Mouse (Mus musculus): ENCODE results near the gene Cdk9. TPM values are rescaled to one million over a fixed set of nuclear protein-coding genes. Genes with fewer than 3 reads are reported as not detected.

Cdk9 gene
- polyA plus RNA-seq, 2 experiments = 36.5 to 60.7 TPM

- DNase-seq (ENCODE audit: low read depth in 3 of 3, low spot score in 3 of 3) (no peak), ATAC-seq (ENCODE audit: insufficient read depth) (peak; percentile 14; the same call in 1 of the 2 replicates)
- 46% methylated on average over 7 of the region's 7 CpGs for WGBS (ENCODE audit: insufficient replicate concordance)
- H3K4me2 ChIP-seq (ENCODE audit: low read depth) = no peak overlapping the region
- H3K9ac ChIP-seq (replicated peaks) = no peak overlapping the region
- no peak overlapping the region for H3K4me3 ChIP-seq (ENCODE audit: insufficient read depth in 1 of 2, low read depth in 2 of 2, low read length in 2 of 2)
- TF ChIP-seq CTCF (IDR thresholded peaks at IDR 0.05; ENCODE audit: low read depth) = no peak
- TF ChIP-seq EP300 (IDR thresholded peaks at IDR 0.05; ENCODE audit: low read depth) = no peak
- no peak overlapping the region for H3K27ac ChIP-seq
- no peaks in the 10 kb centered on the region for H3K27me3 ChIP-seq (ENCODE audit: control insufficient read depth, insufficient read depth, low read length)
- H3K9me3 ChIP-seq (ENCODE audit: control insufficient read depth, low read length) = no peaks in the 10 kb centered on the region
- 0 out of 4 replicates have a peak, but pooled peaks cover 0 to 4% of the 10 kb centered on the region in 2 experiments for H3K4me1 ChIP-seq (replicated peaks; ENCODE audit: control insufficient read depth in 2 of 2, insufficient read depth in 2 of 2, low read length in 1 of 2)
- H3K36me3 ChIP-seq (replicated peaks; ENCODE audit: control insufficient read depth, insufficient read depth, low read depth) = no peaks in the 10 kb centered on the region
Observed at GRCm38 (mm10) chr2:32728463-32728862, 15.6 kb upstream of the Cdk9 start.

- TF ChIP-seq CTCF (IDR thresholded peaks at IDR 0.05; ENCODE audit: low read depth) (no peak), EP300 (IDR thresholded peaks at IDR 0.05; ENCODE audit: low read depth) (no peak)
- Histone ChIP-seq H3K9me3 (ENCODE audit: control insufficient read depth, low read length) (no peaks in the 10 kb centered on the region), H3K27ac (no peak overlapping the region), H3K27me3 (ENCODE audit: control insufficient read depth, insufficient read depth, low read length) (no peaks in the 10 kb centered on the region), H3K4me2 (ENCODE audit: low read depth) (peak overlapping the region; percentile 54), H3K9ac (replicated peaks) (no peak overlapping the region), H3K4me3 (ENCODE audit: insufficient read depth in 1 of 2, low read depth in 2 of 2, low read length in 2 of 2) (peak overlapping the region; percentile 29 to 39; a peak in 3 of 4 replicates), H3K36me3 (replicated peaks; ENCODE audit: control insufficient read depth, insufficient read depth, low read depth) (no peaks in the 10 kb centered on the region), H3K4me1 (replicated peaks; ENCODE audit: control insufficient read depth in 2 of 2, insufficient read depth in 2 of 2, low read length in 1 of 2) (peaks cover 0 to 4% of the 10 kb centered on the region in 2 experiments; a peak in 1 of 4 replicates)
- ATAC-seq (ENCODE audit: insufficient read depth) = peak; percentile 88
- DNase-seq (ENCODE audit: low read depth in 3 of 3, low spot score in 3 of 3) = peak; percentile 69 to 77 (median 73)
- 6% methylated on average over 16 of the region's 16 CpGs for WGBS (ENCODE audit: insufficient replicate concordance)
Observed at GRCm38 (mm10) chr2:32727435-32727834, 14.6 kb upstream of the Cdk9 start.

GRCm38 (mm10) chr2:32724832-32725790 is 12.2 kb upstream of the Cdk9 start:
- ATAC-seq (ENCODE audit: insufficient read depth) (no peak), DNase-seq (ENCODE audit: low read depth in 3 of 3, low spot score in 3 of 3) (no peak)
- Histone ChIP-seq H3K9me3 (ENCODE audit: control insufficient read depth, low read length) (no peaks in the 10 kb centered on the region), H3K27me3 (ENCODE audit: control insufficient read depth, insufficient read depth, low read length) (no peaks in the 10 kb centered on the region), H3K27ac (no peak overlapping the region), H3K9ac (replicated peaks) (no peak overlapping the region), H3K4me2 (ENCODE audit: low read depth) (no peak overlapping the region), H3K4me1 (replicated peaks; ENCODE audit: control insufficient read depth in 2 of 2, insufficient read depth in 2 of 2, low read length in 1 of 2) (peaks cover 0 to 8% of the 10 kb centered on the region in 2 experiments; a peak in 3 of 4 replicates), H3K4me3 (ENCODE audit: insufficient read depth in 1 of 2, low read depth in 2 of 2, low read length in 2 of 2) (no peak overlapping the region), H3K36me3 (replicated peaks; ENCODE audit: control insufficient read depth, insufficient read depth, low read depth) (no peaks in the 10 kb centered on the region)
- WGBS (ENCODE audit: insufficient replicate concordance) = 72% methylated on average over 16 of the region's 16 CpGs
- TF ChIP-seq CTCF (IDR thresholded peaks at IDR 0.05; ENCODE audit: low read depth) (no peak), EP300 (IDR thresholded peaks at IDR 0.05; ENCODE audit: low read depth) (no peak)

GRCm38 (mm10) chr2:32724149-32724548 is 11.3 kb upstream of the Cdk9 start:
- 65% methylated on average over 4 of the region's 4 CpGs for WGBS (ENCODE audit: insufficient replicate concordance)
- no peaks in the 10 kb centered on the region for H3K36me3 ChIP-seq (replicated peaks; ENCODE audit: control insufficient read depth, insufficient read depth, low read depth)
- TF ChIP-seq EP300 (IDR thresholded peaks at IDR 0.05; ENCODE audit: low read depth) (no peak), CTCF (IDR thresholded peaks at IDR 0.05; ENCODE audit: low read depth) (no peak)
- H3K27me3 ChIP-seq (ENCODE audit: control insufficient read depth, insufficient read depth, low read length) = no peaks in the 10 kb centered on the region
- H3K4me3 ChIP-seq (ENCODE audit: insufficient read depth in 1 of 2, low read depth in 2 of 2, low read length in 2 of 2) = no peak overlapping the region
- no peak overlapping the region for H3K27ac ChIP-seq
- peaks cover 0 to 8% of the 10 kb centered on the region in 2 experiments; a peak in 3 of 4 replicates for H3K4me1 ChIP-seq (replicated peaks; ENCODE audit: control insufficient read depth in 2 of 2, insufficient read depth in 2 of 2, low read length in 1 of 2)
- H3K9ac ChIP-seq (replicated peaks) = no peak overlapping the region
- H3K9me3 ChIP-seq (ENCODE audit: control insufficient read depth, low read length) = no peaks in the 10 kb centered on the region
- ATAC-seq (ENCODE audit: insufficient read depth) (no peak), DNase-seq (ENCODE audit: low read depth in 3 of 3, low spot score in 3 of 3) (no peak)
- no peak overlapping the region for H3K4me2 ChIP-seq (ENCODE audit: low read depth)

DNA sequence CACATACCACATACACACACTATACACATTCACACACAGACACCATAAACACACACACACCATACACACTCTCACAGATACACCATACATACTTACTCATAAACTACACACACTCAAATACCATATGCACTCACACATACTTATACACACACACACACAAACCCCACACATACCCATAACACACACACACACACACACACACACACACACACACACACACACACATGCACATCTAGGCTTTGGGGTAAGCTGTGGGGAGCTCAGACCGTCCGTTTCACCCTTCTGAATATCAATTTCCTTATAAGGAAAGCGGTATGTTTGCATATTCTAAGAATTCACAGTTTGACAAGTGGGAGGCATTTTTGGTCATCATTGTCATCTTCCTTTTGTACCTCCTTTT is 9.7 kb upstream of the Cdk9 start:
- no peak overlapping the region for H3K27ac ChIP-seq
- no peak for TF ChIP-seq CTCF (IDR thresholded peaks at IDR 0.05; ENCODE audit: low read depth)
- no peak for TF ChIP-seq EP300 (IDR thresholded peaks at IDR 0.05; ENCODE audit: low read depth)
- no peaks in the 10 kb centered on the region for H3K36me3 ChIP-seq (replicated peaks; ENCODE audit: control insufficient read depth, insufficient read depth, low read depth)
- H3K9ac ChIP-seq (replicated peaks) = no peak overlapping the region
- ATAC-seq (ENCODE audit: insufficient read depth) (no peak), DNase-seq (ENCODE audit: low read depth in 3 of 3, low spot score in 3 of 3) (no peak)
- H3K27me3 ChIP-seq (ENCODE audit: control insufficient read depth, insufficient read depth, low read length) = no peaks in the 10 kb centered on the region
- no peaks in the 10 kb centered on the region for H3K9me3 ChIP-seq (ENCODE audit: control insufficient read depth, low read length)
- no peak overlapping the region for H3K4me2 ChIP-seq (ENCODE audit: low read depth)
- H3K4me3 ChIP-seq (ENCODE audit: insufficient read depth in 1 of 2, low read depth in 2 of 2, low read length in 2 of 2) = no peak overlapping the region
- 44% methylated on average over 3 of the region's 3 CpGs for WGBS (ENCODE audit: insufficient replicate concordance)
- peaks cover 0 to 8% of the 10 kb centered on the region in 2 experiments; a peak in 3 of 4 replicates for H3K4me1 ChIP-seq (replicated peaks; ENCODE audit: control insufficient read depth in 2 of 2, insufficient read depth in 2 of 2, low read length in 1 of 2)

All from liver, embryonic 14.5 days (tissue).